Mouse (Mus musculus): Measurements from ENCODE around the gene Snx18.
A peak's percentile ranks its signal among the peaks of the same experiment; 100 is the strongest.

Gene Snx18

DNA sequence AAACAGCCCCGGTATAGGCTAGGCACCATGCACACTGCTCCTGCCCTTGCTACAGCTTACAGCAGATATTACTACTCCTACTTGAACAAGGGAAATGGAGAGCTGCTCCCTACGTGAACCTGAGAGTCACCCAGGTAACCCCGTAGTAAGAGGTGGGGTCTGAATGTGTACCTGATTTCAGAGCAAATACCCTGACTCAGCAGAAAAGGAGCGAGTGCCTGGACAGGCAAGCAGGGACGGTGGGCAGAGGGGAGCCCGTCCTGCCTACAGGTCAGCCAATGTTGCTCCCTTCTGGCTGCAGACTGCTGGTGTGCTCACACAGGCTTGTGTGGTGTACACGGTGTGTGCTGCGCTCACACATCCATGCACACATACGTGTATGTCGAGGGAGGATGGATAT is 20.7 kb downstream of the Snx18 start:
- no peak for DNase-seq (ENCODE audit: low spot score in 2 of 2)

DNA sequence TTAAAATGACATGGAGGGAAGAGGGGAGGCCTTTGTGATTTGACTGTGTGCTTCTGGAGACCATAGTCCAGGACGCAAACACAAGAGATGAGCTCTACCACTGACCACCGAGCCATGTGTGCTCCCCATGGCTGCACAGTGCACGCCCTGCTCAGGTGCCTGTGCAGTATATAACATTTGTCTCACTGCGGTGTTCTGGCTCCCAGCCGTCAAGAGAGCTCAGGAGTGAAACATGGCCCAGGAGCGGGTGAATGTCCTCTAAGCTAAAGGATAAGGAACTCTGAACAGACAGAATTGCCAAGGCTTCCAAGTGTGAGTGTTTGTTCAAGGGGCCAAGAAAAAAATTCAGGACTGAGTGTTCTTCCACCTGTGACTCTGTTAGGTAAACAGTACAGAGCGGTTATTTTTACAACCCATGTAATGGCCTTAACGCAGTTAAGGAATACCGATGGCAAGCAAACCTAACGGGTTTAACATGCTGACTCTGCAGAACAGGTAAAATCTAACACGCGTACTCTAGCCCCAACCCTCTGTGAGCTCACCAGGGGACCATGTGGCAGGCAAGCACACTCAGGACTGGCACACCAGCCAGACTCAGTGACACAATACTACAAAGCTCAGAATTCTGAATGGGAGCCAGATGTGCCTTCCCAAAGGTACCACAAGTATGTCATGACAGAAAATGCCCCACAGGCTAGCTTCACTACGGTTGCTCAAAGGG is 21.4 kb downstream of the Snx18 start:
- no peak for DNase-seq (ENCODE audit: low spot score in 2 of 2)

DNA sequence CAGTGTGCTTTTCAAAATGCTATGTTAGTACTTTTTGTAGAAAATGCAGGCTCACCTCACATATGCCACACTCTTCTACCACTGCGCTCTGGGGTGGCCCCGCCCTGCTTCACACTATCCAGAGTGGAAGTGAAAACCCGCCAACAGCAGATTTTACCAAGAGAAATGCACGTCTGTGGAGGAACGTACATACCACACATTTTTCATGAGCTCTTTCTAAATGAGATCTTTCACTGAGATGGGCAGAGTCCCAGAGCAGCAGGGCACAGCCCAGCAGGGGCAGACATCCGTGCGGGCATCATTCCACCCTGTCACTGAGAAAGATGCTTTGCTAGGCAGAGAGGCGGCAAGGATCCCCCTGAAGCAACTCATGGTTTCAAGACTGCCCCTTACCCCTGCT is 22.4 kb downstream of the Snx18 start:
- DNase-seq (ENCODE audit: low spot score in 2 of 2): no peak

DNA sequence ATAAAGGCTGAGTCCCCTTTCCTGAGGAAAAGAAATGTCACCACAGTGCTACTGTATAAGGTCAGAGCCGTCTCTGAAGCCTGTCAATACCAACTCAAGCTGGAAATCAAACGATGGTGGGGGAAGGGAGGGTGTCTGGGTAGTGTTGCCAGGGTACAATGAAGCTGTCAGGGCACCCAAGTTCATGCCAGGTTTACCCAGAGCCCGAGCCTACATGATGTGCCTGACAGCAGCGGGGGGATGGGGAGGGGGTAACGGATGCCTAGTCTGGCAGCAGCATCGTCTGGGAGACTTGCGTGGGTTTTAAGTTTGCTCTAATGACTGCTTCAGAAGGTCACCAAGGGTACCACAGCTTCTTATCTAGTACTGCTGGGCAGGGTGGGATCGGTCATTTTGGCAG is 23.1 kb downstream of the Snx18 start:
- DNase-seq (ENCODE audit: low spot score in 2 of 2): no peak

DNA sequence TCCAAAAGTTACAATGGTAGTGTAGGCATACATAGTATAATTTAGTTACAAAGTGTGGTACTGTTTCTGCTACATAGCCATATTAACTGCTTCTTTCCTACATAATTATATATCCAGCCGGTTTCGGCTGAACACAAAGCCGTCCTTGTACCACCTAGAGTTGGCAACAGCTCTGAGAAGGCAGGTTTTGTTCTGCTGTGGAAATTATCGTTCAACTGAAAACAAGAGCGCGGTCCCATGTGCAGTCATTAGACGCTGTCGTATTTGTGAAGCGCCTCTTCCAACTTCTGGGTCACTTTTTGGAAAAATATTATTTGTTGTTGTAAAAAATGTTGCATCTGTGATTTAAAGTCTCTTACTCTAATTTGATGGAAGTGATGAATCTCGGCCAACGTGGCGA is 24.0 kb downstream of the Snx18 start:
- DNase-seq (ENCODE audit: low spot score in 2 of 2): no peak

DNA sequence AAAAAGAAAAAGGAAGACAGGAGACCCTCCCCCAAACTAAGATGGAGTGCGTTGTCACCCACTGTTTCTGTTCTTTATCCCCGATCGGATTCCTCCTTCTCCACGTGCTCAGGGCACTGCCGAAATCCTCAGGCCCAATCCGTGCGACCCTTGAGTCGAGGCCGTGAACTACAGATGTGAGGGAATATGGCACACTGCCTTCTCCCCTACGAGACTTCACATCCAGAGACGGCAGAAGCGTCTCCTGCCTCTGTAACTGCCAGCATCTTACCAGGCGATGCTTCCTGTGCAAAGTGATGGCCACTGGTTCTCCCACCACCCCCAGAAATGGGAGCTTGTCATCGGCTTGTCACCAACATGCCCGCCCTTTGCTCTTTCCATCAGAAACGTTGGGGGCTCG is 24.7 kb downstream of the Snx18 start:
- no peak for DNase-seq (ENCODE audit: low spot score in 2 of 2)

DNA sequence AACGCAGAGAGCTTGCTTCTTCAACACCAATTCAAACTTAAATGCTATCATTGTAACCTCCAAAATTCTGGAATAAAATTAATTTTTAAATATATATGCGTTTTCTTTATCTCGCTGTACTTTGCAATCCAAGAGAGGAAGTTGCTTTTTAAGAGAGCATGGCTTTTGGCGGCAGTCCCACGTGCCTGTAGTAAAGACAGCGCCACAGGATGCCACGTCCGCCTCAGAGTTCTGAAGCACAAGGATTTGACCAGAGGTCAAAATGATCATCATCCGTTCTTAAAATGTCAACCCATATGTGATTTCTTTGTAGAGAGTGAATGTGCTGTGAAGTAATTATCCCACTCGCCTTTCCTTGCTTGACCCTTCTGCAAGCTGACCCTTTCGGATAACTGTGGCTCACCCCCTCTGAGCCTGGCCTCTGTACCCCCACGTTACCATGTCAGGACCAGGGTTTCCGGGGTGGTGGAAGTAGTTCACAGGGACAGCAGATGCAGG is 25.6 kb downstream of the Snx18 start:
- no peak for DNase-seq (ENCODE audit: low spot score in 2 of 2)

DNA sequence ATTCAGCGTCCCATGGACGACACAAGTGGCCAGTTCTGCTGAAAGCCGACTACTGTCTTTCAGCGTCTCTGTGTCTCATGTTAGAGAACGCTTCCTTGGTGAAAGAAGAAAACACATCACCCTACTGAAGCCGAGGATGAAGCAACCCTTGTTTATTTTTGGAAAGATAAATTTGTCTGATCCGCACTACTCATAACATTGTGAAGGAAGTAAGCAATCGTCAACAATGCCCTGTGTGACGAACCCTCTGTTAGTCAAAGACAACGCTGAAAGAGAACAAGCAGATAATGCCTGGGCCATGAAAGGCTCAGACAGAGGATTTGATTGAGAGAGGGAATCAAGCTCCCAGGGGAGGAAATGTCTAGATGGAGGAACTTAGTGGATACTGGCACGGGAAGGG is 27.0 kb downstream of the Snx18 start:
- no peak for DNase-seq (ENCODE audit: low spot score in 2 of 2)

DNA sequence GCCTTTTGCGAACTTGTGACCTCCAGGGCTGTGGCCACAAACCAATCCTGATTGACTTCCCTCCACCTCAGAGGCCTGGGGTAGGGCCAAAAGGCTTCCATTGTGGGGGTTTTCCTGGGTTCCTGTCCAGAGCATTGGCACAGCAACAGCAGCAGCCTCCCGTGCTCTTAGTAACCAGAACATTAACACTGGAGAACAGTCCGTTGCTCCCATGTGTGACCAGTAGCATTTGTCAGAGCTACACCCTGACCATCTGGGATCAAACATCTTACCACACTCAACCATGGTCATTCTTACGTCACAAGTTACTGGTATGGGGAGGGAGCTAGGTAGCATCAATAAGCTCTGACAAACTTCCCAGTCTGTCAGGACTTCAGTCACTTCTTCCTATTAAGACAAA is 28.1 kb downstream of the Snx18 start:
- DNase-seq (ENCODE audit: low spot score in 2 of 2): no peak

DNA sequence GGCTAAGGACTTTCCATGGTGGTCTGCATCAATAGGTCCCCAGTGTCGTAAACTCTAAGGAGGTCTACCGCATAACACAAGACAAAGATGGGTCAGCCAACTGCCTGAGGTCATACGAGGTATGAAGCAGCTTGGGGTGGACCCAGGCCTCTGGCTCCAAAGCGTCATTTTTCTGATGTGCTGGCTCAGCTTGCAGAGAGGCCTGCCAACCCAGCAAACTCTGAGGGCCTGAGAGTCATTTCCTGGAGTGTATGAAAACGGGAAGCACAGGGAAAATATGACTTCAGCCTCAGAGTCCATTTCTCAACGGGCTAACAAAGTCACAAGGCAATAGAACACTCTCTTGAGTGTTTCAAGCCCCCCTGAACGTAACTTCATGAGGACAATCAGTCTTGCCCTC is 28.9 kb downstream of the Snx18 start:
- DNase-seq (ENCODE audit: low spot score in 2 of 2): no peak

DNA sequence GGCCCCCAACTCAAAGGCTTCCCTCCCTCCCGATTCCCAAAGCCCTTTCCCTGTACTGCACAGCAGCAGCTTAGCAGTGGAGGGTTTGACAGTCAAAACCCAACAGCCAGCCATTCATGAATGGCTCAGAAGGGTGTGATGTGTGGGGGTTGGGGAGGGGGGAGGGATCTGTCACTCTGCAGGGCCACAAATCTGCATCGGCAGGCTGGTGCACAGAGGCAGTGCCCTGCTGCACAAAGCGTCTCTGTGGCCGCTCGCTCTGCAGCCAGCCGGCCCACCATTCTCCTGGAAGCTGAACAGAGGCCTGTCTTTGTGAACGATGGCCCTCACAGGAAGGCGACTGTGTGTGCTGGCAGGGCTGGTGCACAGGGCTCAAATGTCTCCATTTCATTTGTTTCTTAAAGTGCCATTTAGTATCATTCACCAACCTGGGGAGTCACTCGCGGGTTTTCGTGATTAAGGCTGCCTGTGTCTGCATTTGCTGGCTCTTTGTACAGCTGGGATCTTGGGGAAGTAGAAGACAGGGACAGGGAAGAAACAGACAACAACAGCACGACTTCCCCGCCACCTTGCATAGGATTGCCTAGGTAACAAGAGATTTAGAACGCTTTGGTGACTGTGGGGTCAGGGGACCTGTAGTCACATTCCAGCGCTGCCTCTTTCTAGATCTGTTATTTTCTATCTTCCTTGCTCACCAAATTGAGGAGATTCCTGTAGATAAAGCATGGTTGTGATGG is 31.0 kb downstream of the Snx18 start:
- DNase-seq (ENCODE audit: low spot score in 2 of 2): peak; percentile 38 to 55

DNA sequence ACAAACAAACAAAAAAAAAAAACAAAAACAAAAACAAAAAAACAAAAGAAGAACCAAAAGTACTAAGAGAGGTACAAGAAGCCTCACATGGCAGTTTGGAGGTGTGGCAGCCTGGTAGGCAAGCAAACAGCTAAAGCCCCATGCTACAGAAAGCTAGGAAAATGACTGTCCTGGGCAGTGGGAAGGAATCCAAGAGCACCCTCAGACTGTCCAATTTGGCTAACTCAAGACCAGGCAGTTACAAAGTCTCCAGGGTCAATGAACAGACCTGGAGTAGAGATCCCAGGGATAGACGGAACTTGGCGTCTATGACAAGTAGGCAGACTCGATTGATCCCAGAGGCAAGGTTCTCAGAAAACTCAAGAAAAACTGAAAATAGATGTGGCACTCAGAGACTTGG is 32.8 kb downstream of the Snx18 start:
- no peak for DNase-seq (ENCODE audit: low spot score in 2 of 2)

DNA sequence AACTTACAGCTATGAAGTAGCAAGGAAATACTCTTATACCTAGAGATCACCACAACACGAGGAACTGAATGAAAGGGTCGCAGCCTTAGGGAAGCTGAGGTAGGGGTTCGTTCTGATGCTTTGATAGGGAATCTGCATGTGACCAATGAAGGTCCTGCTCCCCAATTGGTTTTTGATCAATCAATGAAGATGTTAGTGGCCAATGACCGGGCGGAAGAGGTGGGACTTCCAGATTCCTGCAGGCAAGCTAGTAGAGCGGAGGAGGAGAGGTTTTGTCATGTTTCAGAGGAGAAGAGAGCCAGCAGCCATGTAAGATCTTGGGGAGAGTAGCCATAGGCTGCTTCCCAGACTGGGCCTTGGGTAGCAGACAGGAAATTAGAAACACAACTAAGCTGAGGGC is 33.9 kb downstream of the Snx18 start:
- no peak for DNase-seq (ENCODE audit: low spot score in 2 of 2)

DNA sequence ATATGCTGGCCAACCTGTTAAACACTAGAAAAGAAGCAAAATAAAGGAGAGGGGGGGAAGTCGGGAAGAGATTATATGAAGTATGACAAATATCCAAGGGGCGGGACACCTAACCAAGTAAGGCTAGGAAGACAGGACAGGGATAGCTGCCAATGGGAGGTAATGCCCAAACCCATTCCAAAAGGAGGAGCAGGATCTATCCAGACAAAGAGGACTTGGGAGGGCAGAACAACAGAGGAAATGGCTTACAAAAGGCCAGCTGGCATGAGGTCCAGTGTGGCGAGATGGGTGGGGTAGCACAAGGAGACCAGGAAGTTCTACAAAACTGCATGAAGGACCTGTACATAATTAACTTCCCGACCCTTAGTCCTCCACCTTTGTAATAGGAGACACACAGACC is 34.8 kb downstream of the Snx18 start:
- DNase-seq (ENCODE audit: low spot score in 2 of 2): no peak

DNA sequence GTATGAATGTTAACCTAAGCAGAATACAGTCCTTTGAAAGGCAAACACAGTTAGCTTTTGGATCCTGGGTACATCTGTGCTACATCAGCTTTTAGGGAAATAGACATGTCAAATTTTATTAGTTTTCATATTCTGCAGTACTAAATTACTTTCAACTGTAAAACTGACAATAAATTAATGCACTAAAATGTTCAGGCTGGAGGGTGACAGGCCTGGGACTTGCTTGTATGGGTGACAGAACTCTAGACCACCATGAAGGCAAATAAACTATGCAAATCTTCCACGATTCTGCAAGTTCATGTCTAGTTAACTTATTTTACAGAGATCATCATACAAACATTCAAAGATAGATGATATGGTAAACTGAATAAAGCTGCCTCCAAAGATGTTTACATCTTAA is 36.3 kb downstream of the Snx18 start:
- DNase-seq (ENCODE audit: low spot score in 2 of 2): no peak

DNA sequence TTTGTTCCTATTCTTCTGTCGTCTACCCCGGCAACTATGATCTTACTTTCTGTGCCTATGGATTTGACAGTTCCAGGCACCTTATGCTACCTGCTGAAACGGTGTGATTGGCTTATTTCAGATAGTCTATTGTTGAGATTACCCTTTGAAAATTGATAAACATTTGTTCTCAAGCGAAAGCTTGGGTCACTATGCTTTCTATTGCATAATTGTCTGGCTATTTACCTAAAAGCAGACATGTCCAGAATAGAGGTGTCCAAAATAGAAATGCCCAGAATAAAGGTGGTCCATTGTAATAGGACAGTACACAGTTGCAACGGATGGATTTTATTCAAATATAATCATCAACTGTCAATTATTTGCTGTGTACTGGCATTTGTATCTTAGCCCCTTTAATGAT is 36.9 kb downstream of the Snx18 start:
- DNase-seq (ENCODE audit: low spot score in 2 of 2): no peak

DNA sequence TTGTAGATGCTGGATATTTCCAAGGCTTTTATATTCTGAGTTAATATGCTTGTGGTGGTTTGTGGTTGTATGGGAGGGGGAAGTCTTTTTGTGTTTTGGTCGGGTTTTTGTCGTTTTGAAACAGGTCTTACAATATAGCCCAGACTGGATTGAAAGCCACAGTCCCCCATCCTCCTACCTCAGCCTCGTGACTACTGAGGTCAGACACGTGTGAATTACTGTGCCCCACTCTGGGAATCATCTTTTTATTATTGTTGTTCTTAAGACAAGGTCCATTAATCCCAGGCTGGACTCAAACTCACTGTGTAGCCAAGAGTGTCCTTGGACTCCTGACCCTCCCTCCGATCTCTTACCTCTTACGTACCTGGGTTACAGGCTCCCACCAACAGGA is 38.0 kb downstream of the Snx18 start:
- DNase-seq (ENCODE audit: low spot score in 2 of 2): no peak

DNA sequence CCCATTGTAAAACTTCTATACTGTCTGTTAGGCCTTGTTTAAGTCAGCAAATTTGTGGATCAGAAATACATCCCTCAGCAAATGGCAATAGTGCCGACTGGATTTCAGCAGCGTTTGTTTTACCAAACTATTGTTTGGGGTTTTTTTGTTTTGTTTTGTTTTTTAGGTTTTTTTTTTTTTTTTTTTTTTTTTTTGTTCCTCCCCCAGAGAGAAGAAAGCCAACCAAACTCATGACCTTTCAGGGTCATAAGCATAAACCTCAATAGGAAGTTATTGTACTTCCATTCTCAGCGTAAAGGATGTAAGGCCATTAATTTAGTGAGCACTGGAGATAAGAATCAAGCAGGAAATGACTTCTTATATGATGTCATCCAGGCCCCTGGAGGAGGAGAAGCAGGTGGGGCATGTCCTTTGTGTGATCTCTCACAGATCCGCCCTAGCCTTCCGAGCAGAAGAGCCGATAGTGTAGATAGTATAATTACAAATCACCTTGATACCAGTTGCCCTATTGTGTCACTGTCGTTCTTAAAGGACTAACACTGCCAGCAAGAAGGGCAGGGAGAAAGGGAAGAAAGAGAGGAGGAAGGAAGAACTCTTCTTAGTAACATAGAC is 38.5 kb downstream of the Snx18 start:
- DNase-seq (ENCODE audit: low spot score in 2 of 2): no peak

DNA sequence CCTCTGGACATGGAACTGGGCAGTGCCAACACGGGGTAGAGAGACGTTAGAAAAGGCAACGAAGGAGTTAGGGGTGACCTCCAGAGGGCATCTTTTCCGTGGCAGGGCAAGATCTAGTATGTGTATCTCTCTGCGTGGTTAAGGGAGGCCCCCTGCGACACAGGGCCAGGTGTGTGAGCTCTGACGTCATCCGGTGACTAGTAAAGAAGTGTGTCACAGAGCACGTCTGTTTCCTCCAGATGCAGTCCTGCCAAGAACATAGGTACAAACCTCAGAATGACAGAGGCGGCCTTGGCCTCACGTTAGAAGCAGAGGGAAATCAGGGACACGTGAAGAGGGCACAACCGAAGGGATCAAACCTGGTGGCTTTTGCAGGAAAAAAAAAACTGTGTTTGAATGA is 44.1 kb downstream of the Snx18 start:
- DNase-seq (ENCODE audit: low spot score in 2 of 2): no peak

DNA sequence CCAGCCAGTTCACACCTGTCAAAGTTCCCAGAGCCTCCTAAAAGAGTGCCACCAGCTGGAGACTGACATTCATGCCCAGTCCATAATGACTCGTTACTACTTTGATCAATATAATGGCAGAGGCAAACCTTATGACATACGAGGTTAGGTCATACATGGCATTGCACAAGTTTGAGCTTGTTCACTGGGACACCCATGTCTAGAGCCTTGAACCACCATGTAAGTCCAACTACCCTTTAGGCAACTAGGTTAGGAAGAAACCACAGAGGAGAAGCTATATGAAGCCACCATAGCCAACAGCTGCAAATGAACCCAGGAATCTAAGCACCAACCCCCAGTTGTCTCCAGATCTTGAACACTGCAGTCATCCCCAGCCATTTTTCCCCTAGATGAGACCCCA is 45.0 kb downstream of the Snx18 start:
- no peak for DNase-seq (ENCODE audit: low spot score in 2 of 2)

DNA sequence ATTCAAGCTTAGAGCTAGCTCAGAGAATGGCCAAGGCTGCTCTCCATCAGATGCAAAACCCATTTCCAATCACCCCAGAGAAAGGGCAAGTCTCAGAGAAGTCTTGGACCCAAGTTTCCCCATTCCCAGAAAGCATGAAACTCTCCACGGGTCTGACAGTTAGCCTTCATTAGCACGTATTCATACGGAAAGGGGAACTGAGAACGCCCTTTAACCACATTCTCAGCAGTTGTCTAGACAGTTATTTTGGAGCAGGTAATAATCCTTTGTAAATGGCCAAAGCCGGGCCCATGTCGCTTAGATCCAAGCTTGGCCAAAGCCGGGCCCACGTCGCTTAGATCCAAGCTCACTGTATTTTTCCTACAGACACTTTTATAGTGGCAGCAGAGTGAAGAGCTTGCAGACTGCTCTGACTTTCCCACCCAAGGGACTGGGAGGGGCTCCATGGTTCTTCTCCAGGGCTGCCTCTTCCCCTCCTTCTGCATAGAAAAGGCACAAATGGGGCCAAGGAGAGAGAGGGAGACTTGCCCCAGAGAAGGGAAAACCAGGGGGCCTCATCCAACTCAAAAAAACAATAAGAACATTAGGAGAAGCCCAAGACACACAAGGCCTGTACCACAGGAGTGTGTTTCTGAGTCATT is 46.2 kb downstream of the Snx18 start:
- no peak for DNase-seq (ENCODE audit: low spot score in 2 of 2)

DNA sequence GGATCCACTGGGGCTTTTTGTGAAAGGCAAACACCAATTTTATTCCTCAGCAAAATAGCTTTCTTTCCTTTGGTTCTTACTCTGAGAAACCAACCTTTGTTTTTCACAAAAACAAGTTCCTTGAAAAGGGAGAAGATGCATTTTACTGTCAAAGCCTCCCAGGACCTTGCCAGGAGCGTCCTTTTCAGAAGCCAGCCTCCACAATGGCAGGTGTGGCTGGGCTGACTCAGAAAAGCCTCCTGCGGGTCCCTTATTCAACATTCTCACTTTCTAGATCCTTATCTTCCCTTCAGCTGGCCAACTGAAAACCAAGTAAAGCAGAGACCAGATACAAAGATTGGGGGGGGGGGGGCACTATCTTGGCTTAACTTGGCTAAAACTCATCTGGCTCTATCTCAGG is 48.8 kb downstream of the Snx18 start:
- DNase-seq (ENCODE audit: low spot score in 2 of 2): no peak

DNA sequence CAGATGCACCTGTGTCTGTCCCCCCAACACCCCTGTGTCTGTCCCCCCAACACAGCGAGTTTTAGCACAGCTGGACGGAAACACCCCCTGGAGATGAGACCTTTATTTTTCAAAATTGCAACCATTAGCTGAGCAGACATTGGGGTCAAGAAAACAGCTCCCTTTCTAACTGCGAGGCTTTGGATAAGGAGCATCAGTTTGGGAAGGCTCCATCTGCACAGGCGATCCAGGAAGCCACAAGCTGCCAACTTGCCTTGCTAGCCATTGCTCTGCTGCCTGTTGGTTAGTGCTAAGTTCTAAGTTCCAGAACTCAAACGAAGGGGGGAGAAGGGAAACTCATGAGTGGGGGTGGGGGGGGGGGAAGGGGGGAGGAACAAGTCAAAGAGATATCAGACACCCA is 51.4 kb downstream of the Snx18 start:
- DNase-seq (ENCODE audit: low spot score in 2 of 2): no peak

Measured in right cerebral cortex, postnatal 36 days (tissue).